Mouse (Mus musculus) ES-CJ7 (cell line): Measurements from ENCODE around the gene Gm21970.

Experiments used
- DNase-seq: peaks from one replicate; pipeline ENCODE4 v3.0.0; 2011; ENCODE audit warnings: low read depth, low spot score

Gene Gm21970

GRCm38 (mm10) chr16:91372577-91373472 lies 18.7 kb upstream of the Gm21970 start, which contains the start of gene Ifnar2:
Ifnar2 (plus strand) TSS chr16:91372783.
- DNase-seq: peak; percentile 61

GRCm38 (mm10) chr16:91373473-91374252 lies 17.9 kb upstream of the Gm21970 start:
- no peak for DNase-seq

- no peak for DNase-seq
Observed at GRCm38 (mm10) chr16:91374253-91374634, 17.3 kb upstream of the Gm21970 start.

- no peak for DNase-seq
Observed at GRCm38 (mm10) chr16:91376701-91377100, 14.8 kb upstream of the Gm21970 start.

GRCm38 (mm10) chr16:91378431-91378986 lies 13.0 kb upstream of the Gm21970 start:
- DNase-seq: no peak

GRCm38 (mm10) chr16:91378991-91379390 lies 12.5 kb upstream of the Gm21970 start:
- peak; percentile 54 for DNase-seq

- DNase-seq: no peak
Observed at GRCm38 (mm10) chr16:91379412-91379811, 12.1 kb upstream of the Gm21970 start.

- DNase-seq: no peak
Observed at GRCm38 (mm10) chr16:91380151-91380550, 11.4 kb upstream of the Gm21970 start.

GRCm38 (mm10) chr16:91381606-91382005 lies 9.9 kb upstream of the Gm21970 start:
- no peak for DNase-seq

- no peak for DNase-seq
Observed at GRCm38 (mm10) chr16:91382261-91382790, 9.2 kb upstream of the Gm21970 start.

- no peak for DNase-seq
Observed at GRCm38 (mm10) chr16:91384221-91384620, 7.3 kb upstream of the Gm21970 start.

GRCm38 (mm10) chr16:91385621-91386020 lies 5.9 kb upstream of the Gm21970 start:
- no peak for DNase-seq

GRCm38 (mm10) chr16:91386419-91387120 lies 5.0 kb upstream of the Gm21970 start:
- no peak for DNase-seq

- no peak for DNase-seq
Observed at GRCm38 (mm10) chr16:91387121-91387486, 4.4 kb upstream of the Gm21970 start.

- peak; percentile 82 for DNase-seq
Observed at GRCm38 (mm10) chr16:91390100-91390499, 1.4 kb upstream of the Gm21970 start.

GRCm38 (mm10) chr16:91394826-91395410 lies 3.4 kb downstream of the Gm21970 start:
- no peak for DNase-seq

- DNase-seq: no peak
Observed at GRCm38 (mm10) chr16:91395633-91396392, 4.3 kb downstream of the Gm21970 start.

GRCm38 (mm10) chr16:91396844-91397537 lies 5.5 kb downstream of the Gm21970 start:
- no peak for DNase-seq

- DNase-seq: no peak
Observed at GRCm38 (mm10) chr16:91398030-91398429, 6.5 kb downstream of the Gm21970 start.

- DNase-seq: no peak
Observed at GRCm38 (mm10) chr16:91398944-91399343, 7.4 kb downstream of the Gm21970 start.
